Mouse (Mus musculus): Measurements from ENCODE around the gene Prkar1b. TPM values are rescaled to one million over a fixed set of nuclear protein-coding genes. Genes with fewer than 3 reads are reported as not detected.

Prkar1b gene
- polyA plus RNA-seq (2014; fragmentation: Illumina TruSeq; extraction: RNeasy Lipid Tissue Mini Kit (QIAGEN cat#74804); ENCODE audit: low read depth, low replicate concordance): 2.5 TPM

DNA sequence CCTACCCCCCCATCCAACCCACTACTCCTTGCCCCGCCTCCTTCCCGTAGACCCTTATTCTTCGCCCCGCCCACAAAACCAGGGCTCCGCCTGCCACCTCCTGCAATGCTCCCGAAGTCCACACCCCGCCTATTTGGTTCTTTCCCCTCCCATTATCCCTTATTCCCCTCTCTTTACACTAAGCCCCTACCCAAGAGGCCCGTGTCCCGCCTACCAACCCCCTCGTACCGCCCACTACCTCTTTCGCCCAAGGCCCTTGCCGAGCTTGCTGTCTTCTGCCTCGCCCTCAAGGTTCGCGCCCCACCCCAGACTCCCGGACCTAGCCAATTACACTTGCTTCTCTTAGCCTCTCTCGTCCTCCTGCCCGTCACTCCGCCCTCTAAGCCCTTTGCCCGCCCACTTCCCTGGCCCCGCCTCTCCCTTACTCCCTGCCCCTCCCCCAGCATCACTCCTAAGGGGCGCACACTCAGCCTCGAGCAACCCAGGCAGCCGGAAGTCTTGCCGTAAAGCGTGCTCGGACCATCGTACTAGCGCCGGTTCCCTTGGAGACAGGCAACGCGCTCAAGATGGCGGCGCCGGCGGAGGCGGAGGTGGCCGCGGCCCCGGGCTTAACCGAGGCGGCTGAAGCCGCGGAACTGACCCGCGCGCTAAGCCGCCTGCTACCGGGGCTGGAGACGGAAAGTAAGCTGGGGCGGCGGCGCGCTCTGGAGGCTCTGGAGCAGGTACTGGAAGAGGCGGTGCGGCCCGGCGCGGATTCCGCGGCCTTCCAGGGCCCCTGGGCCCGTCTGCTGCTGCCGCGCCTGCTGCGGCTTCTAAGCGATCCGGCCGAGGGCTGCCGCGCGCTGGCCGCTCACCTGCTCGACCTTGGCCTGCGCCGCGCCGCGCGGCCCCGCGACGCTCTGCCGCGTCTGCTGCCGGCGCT lies at the start of gene Prkar1b, which contains the start of gene Dnaaf5:
Prkar1b (minus strand) TSS at position 321 of the 922 bp plus-strand sequence.
Dnaaf5 (plus strand) TSS at position 543 of the 922 bp plus-strand sequence.

GRCm38 (mm10) chr5:138997171-138997788 lies 152.5 kb downstream of the Prkar1b start, which contains the start of gene Pdgfa:
Gene Pdgfa, minus strand, starts transcription at chr5:138997370.

Other genes starting within 250 kb of the Prkar1b start
- gene Pdgfa, start 152.6 kb downstream of the Prkar1b start, polyA plus RNA-seq (2014; fragmentation: Illumina TruSeq; extraction: RNeasy Lipid Tissue Mini Kit (QIAGEN cat#74804); ENCODE audit: low read depth, low replicate concordance): 23.5 TPM
- 8.5 TPM for gene Dnaaf5, start 222 bp upstream of the Prkar1b start, polyA plus RNA-seq (2014; fragmentation: Illumina TruSeq; extraction: RNeasy Lipid Tissue Mini Kit (QIAGEN cat#74804); ENCODE audit: low read depth, low replicate concordance)
- 40.8 TPM for gene Sun1, start 50.6 kb upstream of the Prkar1b start, polyA plus RNA-seq (2014; fragmentation: Illumina TruSeq; extraction: RNeasy Lipid Tissue Mini Kit (QIAGEN cat#74804); ENCODE audit: low read depth, low replicate concordance)
- gene Get4, start 102.3 kb upstream of the Prkar1b start, polyA plus RNA-seq (2014; fragmentation: Illumina TruSeq; extraction: RNeasy Lipid Tissue Mini Kit (QIAGEN cat#74804); ENCODE audit: low read depth, low replicate concordance): 57.6 TPM
- gene Adap1, start 175.6 kb upstream of the Prkar1b start, polyA plus RNA-seq (2014; fragmentation: Illumina TruSeq; extraction: RNeasy Lipid Tissue Mini Kit (QIAGEN cat#74804); ENCODE audit: low read depth, low replicate concordance): 5.2 TPM
- gene Cox19, start 201.4 kb upstream of the Prkar1b start, polyA plus RNA-seq (2014; fragmentation: Illumina TruSeq; extraction: RNeasy Lipid Tissue Mini Kit (QIAGEN cat#74804); ENCODE audit: low read depth, low replicate concordance): 45.5 TPM
- not detected for gene Cyp2w1, start 202.6 kb upstream of the Prkar1b start, polyA plus RNA-seq (2014; fragmentation: Illumina TruSeq; extraction: RNeasy Lipid Tissue Mini Kit (QIAGEN cat#74804); ENCODE audit: low read depth, low replicate concordance)
- 14.4 TPM for gene Gpr146, start 227.7 kb upstream of the Prkar1b start, polyA plus RNA-seq (2014; fragmentation: Illumina TruSeq; extraction: RNeasy Lipid Tissue Mini Kit (QIAGEN cat#74804); ENCODE audit: low read depth, low replicate concordance)

All from adipose tissue, adult 10 weeks (tissue).